Mouse (Mus musculus) liver, embryonic 16.5 days (tissue): ENCODE results near the gene Cetn4. TPM values are rescaled to one million over a fixed set of nuclear protein-coding genes. Genes with fewer than 3 reads are reported as not detected.

Experiments
- ATAC-seq: fragments of 200-750 bp; cut with Nextera tagmentation; 2 replicates; pipeline ENCODE4 v1.8.0; 2017; ENCODE audit warnings: low read depth, mild to moderate bottlenecking, moderate number of reproducible peaks, moderate library complexity
- H3K27ac ChIP-seq: fragments of 300-500 bp; sonication (generic); 2 replicates; pipeline ENCODE4 v1.5.1; 2014; ENCODE audit warnings: mild to moderate bottlenecking, low read length
- H3K27me3 ChIP-seq: fragments of 300-500 bp; sonication (generic); 2 replicates; pipeline ENCODE4 v1.6.1; 2014; ENCODE audit warnings: low read depth, low read length, mixed read lengths; ENCODE audit not compliant: control insufficient read depth, insufficient read depth
- H3K36me3 ChIP-seq: fragments of 300-500 bp; sonication (generic); 2 replicates; pipeline ENCODE4 v1.6.1; 2014; ENCODE audit warnings: mild to moderate bottlenecking; ENCODE audit not compliant: control insufficient read depth, insufficient read depth
- H3K4me1 ChIP-seq: fragments of 300-500 bp; sonication (generic); 2 replicates; pipeline ENCODE4 v1.6.1; 2014; ENCODE audit warnings: low read depth, low read length, mixed read lengths; ENCODE audit not compliant: control insufficient read depth
- H3K4me2 ChIP-seq: fragments of 300-500 bp; sonication (generic); 2 replicates; pipeline ENCODE4 v1.6.1; 2014; ENCODE audit warnings: low read depth, low read length, mixed read lengths
- H3K4me3 ChIP-seq: fragments of 300-500 bp; sonication (generic); 2 replicates; pipeline ENCODE4 v1.5.1; 2014; ENCODE audit warnings: low read depth, mild to moderate bottlenecking, low read length
- H3K9ac ChIP-seq: fragments of 300-500 bp; sonication (generic); 2 replicates; pipeline ENCODE4 v1.6.1; 2014; ENCODE audit warnings: low read depth, low read length
- H3K9me3 ChIP-seq: fragments of 300-500 bp; sonication (generic); replicated peaks from 2 replicates; pipeline ENCODE4 v1.6.1; 2016; ENCODE audit warnings: low read length; ENCODE audit not compliant: control insufficient read depth
- WGBS: fragments of 180-500 bp; shearing (Covaris S2); extraction: QIAGEN DNeasy Blood & Tissue Kit; methylation state at CpG from one replicate; pipeline ENCODE4 v1.1.7; 2014; ENCODE audit not compliant: insufficient replicate concordance; 5-methylcytosine and 5-hydroxymethylcytosine counted together
- polyA plus RNA-seq: library from polyadenylated mRNA; unstranded; fragments of >200 nt; fragmentation: Nextera tagmentation; extraction: Ambion mirVana; gene quantifications from 2 replicates; pipeline ENCODE4 v1.2.1, GENCODE M21; 2015

Gene Cetn4
- polyA plus RNA-seq, 1 experiment from 2014 or later, result 1.1 TPM

- 52% methylated on average over 5 of the region's 5 CpGs for WGBS
- Histone ChIP-seq H3K9ac (no peak overlapping the region), H3K9me3 (no peaks in the 10 kb centered on the region), H3K27me3 (peaks cover 15% of the 10 kb centered on the region), H3K36me3 (no peaks in the 10 kb centered on the region), H3K4me3 (no peak overlapping the region), H3K27ac (no peak overlapping the region), H3K4me1 (no peaks in the 10 kb centered on the region), H3K4me2 (no peak overlapping the region)
- ATAC-seq, result 0 out of 2 replicates have a peak, but pooled peaks have one; percentile 16
These were observed 30.3 kb upstream of the Cetn4 start for GRCm38 (mm10) chr3:37342811-37343210.

- no peaks in the 10 kb centered on the region for H3K4me1 ChIP-seq
- H3K36me3 ChIP-seq, result no peaks in the 10 kb centered on the region
- peaks cover 4% of the 10 kb centered on the region for H3K27me3 ChIP-seq
- H3K4me3 ChIP-seq, result no peak overlapping the region
- no peak overlapping the region for H3K27ac ChIP-seq
- ATAC-seq, result no peak
- no peaks in the 10 kb centered on the region for H3K9me3 ChIP-seq
- no peak overlapping the region for H3K4me2 ChIP-seq
- WGBS, result 49% methylated on average over 5 of the region's 5 CpGs
- no peak overlapping the region for H3K9ac ChIP-seq
These were observed 28.6 kb upstream of the Cetn4 start for GRCm38 (mm10) chr3:37341110-37341509.

DNA sequence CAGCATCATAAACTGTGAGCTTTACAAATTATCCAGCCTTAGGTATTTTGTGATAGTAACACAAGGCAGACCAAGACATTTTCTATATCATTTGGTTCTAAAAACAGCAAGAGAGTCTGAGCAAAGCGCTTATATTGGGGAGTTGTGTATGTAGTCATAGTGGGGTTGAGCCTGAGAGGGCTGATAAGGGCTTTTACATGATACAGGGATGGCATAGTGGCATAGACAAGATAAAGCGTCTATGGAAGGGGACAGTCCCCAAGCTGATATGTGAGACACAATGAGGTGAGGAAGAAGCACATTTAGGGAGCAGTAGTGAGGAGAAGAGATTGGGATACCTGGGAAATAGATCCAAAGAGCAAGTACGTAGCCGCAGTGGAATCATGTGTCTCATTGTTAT lies 21.5 kb upstream of the Cetn4 start:
- Histone ChIP-seq H3K9ac (no peak overlapping the region), H3K4me2 (no peak overlapping the region), H3K27me3 (no peaks in the 10 kb centered on the region), H3K4me3 (no peak overlapping the region), H3K27ac (no peak overlapping the region), H3K9me3 (no peaks in the 10 kb centered on the region), H3K36me3 (no peaks in the 10 kb centered on the region), H3K4me1 (peaks cover 20% of the 10 kb centered on the region)
- ATAC-seq, result peak; percentile 61
- WGBS, result 49% methylated on average over 4 of the region's 4 CpGs

DNA sequence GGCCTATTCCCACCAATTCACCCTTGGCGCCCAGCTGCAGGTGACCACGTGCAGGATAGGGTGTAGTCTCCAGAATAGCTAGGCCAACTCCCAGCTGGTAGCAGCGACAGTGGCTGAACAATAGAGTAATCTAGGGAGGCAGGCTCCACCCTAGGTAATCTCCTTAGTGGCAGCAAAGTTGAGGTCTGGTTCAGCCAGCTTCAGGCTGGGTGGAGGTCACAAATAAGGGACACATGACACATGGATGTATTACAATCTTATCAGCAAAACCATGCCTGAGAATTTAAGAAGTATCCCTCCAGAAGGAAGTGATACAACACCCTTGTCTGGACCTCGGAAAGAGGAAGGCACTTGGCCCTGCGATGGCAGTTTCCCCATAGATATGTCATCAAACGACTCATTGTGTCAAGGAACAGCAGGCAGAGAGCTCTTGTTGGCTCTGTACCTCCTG lies 19.5 kb upstream of the Cetn4 start:
- no peak overlapping the region for H3K9ac ChIP-seq
- H3K36me3 ChIP-seq, result no peaks in the 10 kb centered on the region
- 17% methylated on average over 6 of the region's 6 CpGs for WGBS
- H3K4me1 ChIP-seq, result peaks cover 20% of the 10 kb centered on the region
- H3K4me3 ChIP-seq, result no peak overlapping the region
- H3K27ac ChIP-seq, result peak overlapping the region; percentile 39
- H3K9me3 ChIP-seq, result no peaks in the 10 kb centered on the region
- no peaks in the 10 kb centered on the region for H3K27me3 ChIP-seq
- ATAC-seq, result peak; percentile 84
- H3K4me2 ChIP-seq, result no peak overlapping the region

DNA sequence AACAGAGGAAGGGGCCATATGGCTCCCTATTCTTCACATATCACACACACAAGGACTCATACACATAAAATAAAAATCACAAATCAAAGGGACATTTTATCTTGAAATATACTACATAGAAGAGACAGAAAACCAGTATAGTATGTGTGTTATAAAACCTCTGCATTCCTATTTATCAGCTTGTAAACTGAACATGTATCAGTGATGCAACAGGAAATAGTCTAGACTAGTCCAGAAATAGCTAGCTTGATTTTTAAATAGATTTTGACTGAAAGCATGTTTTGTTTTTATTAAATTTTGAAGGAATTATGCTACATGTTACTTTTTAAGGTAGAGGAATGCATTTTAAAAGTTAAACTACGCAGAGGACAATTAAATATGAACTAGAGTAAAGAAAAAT lies 17.5 kb upstream of the Cetn4 start:
- Histone ChIP-seq H3K27ac (no peak overlapping the region), H3K9ac (no peak overlapping the region), H3K36me3 (no peaks in the 10 kb centered on the region), H3K4me3 (no peak overlapping the region), H3K27me3 (no peaks in the 10 kb centered on the region), H3K9me3 (no peaks in the 10 kb centered on the region), H3K4me2 (no peak overlapping the region), H3K4me1 (peaks cover 29% of the 10 kb centered on the region)
- WGBS, result 72% methylated on average over 1 of the region's 1 CpGs
- ATAC-seq, result no peak

- H3K27me3 ChIP-seq, result no peaks in the 10 kb centered on the region
- H3K9ac ChIP-seq, result no peak overlapping the region
- no peaks in the 10 kb centered on the region for H3K36me3 ChIP-seq
- H3K4me1 ChIP-seq, result peaks cover 21% of the 10 kb centered on the region
- H3K4me2 ChIP-seq, result no peak overlapping the region
- H3K4me3 ChIP-seq, result no peak overlapping the region
- WGBS, result 38% methylated on average over 2 of the region's 2 CpGs
- no peak for ATAC-seq
- no peaks in the 10 kb centered on the region for H3K9me3 ChIP-seq
- no peak overlapping the region for H3K27ac ChIP-seq
These were observed 16.0 kb upstream of the Cetn4 start for GRCm38 (mm10) chr3:37328489-37328888.

GRCm38 (mm10) chr3:37326627-37327026 lies 14.1 kb upstream of the Cetn4 start:
- Histone ChIP-seq H3K4me2 (peak overlapping the region; percentile 16; the same call in 1 of the 2 replicates), H3K4me1 (peaks cover 15% of the 10 kb centered on the region), H3K4me3 (no peak overlapping the region), H3K36me3 (no peaks in the 10 kb centered on the region), H3K27ac (peak overlapping the region; percentile 21; the same call in 1 of the 2 replicates), H3K27me3 (no peaks in the 10 kb centered on the region), H3K9me3 (no peaks in the 10 kb centered on the region), H3K9ac (no peak overlapping the region)
- no peak for ATAC-seq
- 41% methylated on average over 3 of the region's 3 CpGs for WGBS

DNA sequence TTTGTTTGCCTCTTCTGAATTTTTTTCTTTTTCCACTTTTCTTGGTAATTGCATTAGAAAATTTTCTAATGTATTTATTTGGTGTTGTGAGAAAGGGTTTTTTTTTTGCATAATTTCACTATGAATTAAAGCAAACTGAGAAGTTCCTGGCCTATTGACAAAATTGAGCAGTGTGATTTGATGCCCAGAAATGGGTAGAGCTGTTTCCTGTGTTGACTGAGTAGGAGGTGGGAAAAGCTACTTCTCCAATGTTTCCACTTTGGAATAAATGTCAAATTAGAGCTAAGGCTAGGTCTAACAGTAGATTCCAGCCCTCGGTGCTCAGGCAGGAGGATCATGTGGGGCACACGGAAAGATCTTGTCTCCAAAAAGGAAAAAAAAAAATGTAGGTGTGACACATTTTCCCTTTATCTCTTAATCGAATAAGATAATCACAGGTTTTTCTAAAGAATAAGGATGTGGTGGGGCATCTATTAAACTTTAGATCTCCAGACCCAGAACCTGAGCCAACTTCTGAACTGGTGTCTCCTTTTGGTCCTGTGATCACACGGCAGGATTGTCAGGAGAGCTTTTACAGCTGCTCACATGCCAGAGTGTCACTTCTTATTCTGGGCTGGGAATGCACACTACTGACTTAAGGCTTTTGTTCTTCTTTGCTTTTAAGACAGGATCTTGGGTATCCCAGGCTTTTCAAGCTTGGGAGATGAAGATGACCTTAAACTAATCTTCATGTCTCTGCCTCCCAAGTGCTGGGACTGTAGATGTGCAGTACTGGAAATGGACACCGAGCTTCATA lies 13.0 kb upstream of the Cetn4 start:
- Histone ChIP-seq H3K4me3 (no peak overlapping the region), H3K9ac (no peak overlapping the region), H3K27me3 (no peaks in the 10 kb centered on the region), H3K9me3 (no peaks in the 10 kb centered on the region), H3K27ac (no peak overlapping the region), H3K4me2 (no peak overlapping the region), H3K4me1 (peaks cover 12% of the 10 kb centered on the region), H3K36me3 (no peaks in the 10 kb centered on the region)
- WGBS, result 57% methylated on average over 5 of the region's 5 CpGs
- no peak for ATAC-seq

- Histone ChIP-seq H3K9me3 (no peaks in the 10 kb centered on the region), H3K27me3 (no peaks in the 10 kb centered on the region), H3K9ac (no peak overlapping the region), H3K36me3 (no peaks in the 10 kb centered on the region; the same call in 1 of the 2 replicates), H3K4me1 (peaks cover 12% of the 10 kb centered on the region), H3K4me3 (no peak overlapping the region), H3K4me2 (no peak overlapping the region), H3K27ac (no peak overlapping the region)
- ATAC-seq, result no peak
- 18% methylated on average over 3 of the region's 3 CpGs for WGBS
These were observed 11.8 kb upstream of the Cetn4 start for GRCm38 (mm10) chr3:37324310-37324709.
